Mouse (Mus musculus) midbrain, embryonic 11.5 days (tissue): ENCODE measurements around the gene Zfp57. TPM values are rescaled to one million over a fixed set of nuclear protein-coding genes. Genes with fewer than 3 reads are reported as not detected.
"Not testable (repeated sequence)": the region's sequence is repeated elsewhere in the genome, so short reads cannot be mapped to it uniquely, and the experiment has no call there.

Experiments used
- ATAC-seq: fragments of 200-750 bp; cut with Nextera tagmentation; 2 replicates; pipeline ENCODE4 v1.8.0; 2017; ENCODE audit warnings: moderate TSS enrichment, moderate library complexity; ENCODE audit not compliant: low FRiP score
- DNase-seq: peaks from one replicate; pipeline ENCODE4 v3.0.0; 2015; ENCODE audit warnings: low spot score; ENCODE audit errors: missing footprints
- H3K27ac ChIP-seq: fragments of 300-500 bp; sonication (generic); 2 replicates; pipeline ENCODE4 v1.5.1; 2014; ENCODE audit warnings: low read depth, low read length
- H3K27me3 ChIP-seq: fragments of 300-500 bp; sonication (generic); 2 replicates; pipeline ENCODE4 v1.6.1; 2014; ENCODE audit warnings: mild to moderate bottlenecking, low read length, moderate library complexity, mixed read lengths; ENCODE audit not compliant: control insufficient read depth, insufficient read depth
- H3K36me3 ChIP-seq: fragments of 300-500 bp; sonication (generic); 2 replicates; pipeline ENCODE4 v1.6.1; 2014; ENCODE audit warnings: mild to moderate bottlenecking, low read length, moderate library complexity, mixed read lengths; ENCODE audit not compliant: control insufficient read depth, insufficient read depth
- H3K4me1 ChIP-seq: fragments of 300-500 bp; sonication (generic); 2 replicates; pipeline ENCODE4 v1.6.1; 2014; ENCODE audit warnings: low read length; ENCODE audit not compliant: control insufficient read depth, insufficient read depth
- H3K4me2 ChIP-seq: fragments of 300-500 bp; sonication (generic); 2 replicates; pipeline ENCODE4 v1.6.1; 2014; ENCODE audit warnings: mild to moderate bottlenecking, moderate library complexity
- H3K4me3 ChIP-seq: fragments of 300-500 bp; sonication (generic); 2 replicates; pipeline ENCODE4 v1.5.1; 2014; ENCODE audit warnings: low read depth, low read length
- H3K9ac ChIP-seq: fragments of 300-500 bp; sonication (generic); 2 replicates; pipeline ENCODE4 v1.6.1; 2014; ENCODE audit warnings: low read length
- H3K9me3 ChIP-seq: fragments of 300-500 bp; sonication (generic); 2 replicates; pipeline ENCODE4 v1.6.1; 2016; ENCODE audit warnings: low read length; ENCODE audit not compliant: control insufficient read depth
- WGBS: fragments of 180-500 bp; shearing (Covaris S2); extraction: QIAGEN DNeasy Blood & Tissue Kit; methylation state at CpG from one replicate; pipeline ENCODE4 v1.1.7; 2014; 5-methylcytosine and 5-hydroxymethylcytosine counted together
- polyA plus RNA-seq: library from polyadenylated mRNA; unstranded; fragments of >200 nt; fragmentation: Nextera tagmentation; extraction: Ambion mirVana; gene quantifications from 2 replicates; pipeline ENCODE4 v1.2.1, GENCODE M21; 2014

The Zfp57 gene
- polyA plus RNA-seq, 1 experiment from 2014 or later, result 89.9 TPM

- Histone ChIP-seq H3K27ac (no peak overlapping the region), H3K4me1 (no peaks in the 10 kb centered on the region), H3K36me3 (no peaks in the 10 kb centered on the region), H3K9ac (no peak overlapping the region), H3K4me2 (no peak overlapping the region), H3K27me3 (no peaks in the 10 kb centered on the region), H3K4me3 (no peak overlapping the region), H3K9me3 (no peaks in the 10 kb centered on the region)
- DNase-seq (no peak), ATAC-seq (no peak)
- WGBS, result 76% methylated on average over 3 of the region's 3 CpGs
Observed at GRCm38 (mm10) chr17:36972791-36973190, 28.2 kb upstream of the Zfp57 start.

DNA sequence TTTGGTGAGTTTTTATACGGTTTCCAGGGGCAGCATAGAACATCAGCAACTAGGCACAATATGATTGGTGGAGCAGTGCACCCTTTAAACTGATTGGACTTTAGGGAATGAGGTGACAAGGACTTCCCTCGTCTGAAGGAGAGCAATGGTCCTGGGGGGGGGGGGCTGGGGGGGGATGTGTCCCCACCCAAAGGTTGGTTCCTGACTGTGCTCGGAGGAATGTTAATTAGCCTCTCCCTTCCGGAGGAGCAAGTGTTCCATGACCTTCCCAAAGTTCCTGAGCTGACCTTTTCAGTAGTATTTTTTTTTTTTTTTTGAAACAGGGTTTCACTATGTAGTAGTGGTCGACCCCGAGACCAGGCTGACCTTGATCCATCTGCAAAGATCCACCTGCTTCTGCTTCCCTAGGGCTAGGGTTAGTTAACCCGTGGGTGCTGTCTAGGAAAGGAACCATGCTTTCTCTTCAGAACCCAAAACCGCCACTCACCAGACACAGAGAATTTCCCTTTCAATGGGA lies 27.6 kb upstream of the Zfp57 start:
- ATAC-seq (no peak), DNase-seq (no peak)
- Histone ChIP-seq H3K4me1 (no peaks in the 10 kb centered on the region), H3K27ac (no peak overlapping the region), H3K36me3 (no peaks in the 10 kb centered on the region), H3K9me3 (no peaks in the 10 kb centered on the region), H3K27me3 (no peaks in the 10 kb centered on the region), H3K4me3 (no peak overlapping the region), H3K4me2 (no peak overlapping the region), H3K9ac (no peak overlapping the region)
- WGBS, result 82% methylated on average over 8 of the region's 8 CpGs

DNA sequence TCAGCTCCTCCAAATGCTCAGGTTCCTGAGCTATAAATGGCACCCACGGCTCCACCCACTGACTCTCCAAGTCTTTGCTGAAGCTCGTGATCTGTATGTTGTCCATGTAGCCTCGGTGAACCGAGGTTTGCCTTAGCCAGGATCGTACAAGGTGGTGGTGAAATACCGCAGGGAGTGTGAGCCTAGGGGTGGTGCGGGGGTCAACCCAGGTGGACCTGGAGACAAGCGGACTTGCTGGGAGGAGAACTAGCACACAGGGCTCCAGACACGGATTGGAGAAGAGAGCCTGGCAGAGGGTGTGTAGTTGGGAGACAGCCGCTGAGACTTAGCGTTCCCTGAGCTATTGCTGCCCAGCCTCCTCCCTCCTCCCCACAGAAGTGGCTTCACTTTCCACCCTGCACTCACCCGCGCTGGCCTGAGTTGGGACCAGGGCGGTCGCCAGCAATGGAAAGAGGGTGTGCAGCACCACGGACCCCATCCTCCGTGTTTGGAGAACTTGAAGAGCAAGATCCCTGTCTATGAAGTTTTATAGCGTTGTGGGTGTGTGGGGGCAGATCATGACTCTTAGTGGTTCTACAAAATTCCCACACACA lies 19.6 kb upstream of the Zfp57 start, which contains the start of gene 2410137M14Rik:
Gene 2410137M14Rik (minus strand): TSS at position 17 of the 593 bp plus-strand sequence.
- Histone ChIP-seq H3K9ac (no peak within 1 kb of the TSS), H3K4me2 (peak within 1 kb of the TSS; percentile 2; the same call in 1 of the 2 replicates), H3K36me3 (no peaks in the 10 kb centered on the region), H3K27ac (no peak within 1 kb of the TSS), H3K4me1 (peaks cover 10% of the 10 kb centered on the region), H3K27me3 (no peaks in the 10 kb centered on the region), H3K9me3 (no peaks in the 10 kb centered on the region), H3K4me3 (no peak within 1 kb of the TSS)
- ATAC-seq (no peak), DNase-seq (peak; percentile 81)
- WGBS, result 14% methylated on average over 18 of the region's 18 CpGs

DNA sequence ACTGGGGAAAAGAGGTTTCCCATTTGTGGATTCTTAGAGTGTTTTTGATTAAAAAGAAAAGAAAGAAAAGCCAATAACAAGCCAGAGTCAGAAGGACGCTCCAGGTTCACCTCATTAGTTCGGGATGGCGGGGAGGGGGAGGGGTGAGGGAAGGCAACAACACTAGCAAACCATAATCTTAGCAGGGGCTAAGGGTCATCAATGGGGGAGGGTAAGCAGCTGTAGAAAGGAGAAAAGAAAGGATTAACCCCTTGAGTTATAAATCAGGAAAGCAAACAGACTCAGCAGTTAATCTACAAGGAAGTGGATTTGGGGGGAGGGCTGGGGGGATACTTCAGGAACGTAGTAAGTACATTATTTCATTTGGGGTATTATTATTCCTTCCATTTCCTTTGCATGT lies 19.1 kb upstream of the Zfp57 start:
- Histone ChIP-seq H3K4me2 (peak overlapping the region; percentile 2; the same call in 1 of the 2 replicates), H3K27ac (no peak overlapping the region), H3K4me3 (no peak overlapping the region), H3K36me3 (no peaks in the 10 kb centered on the region), H3K4me1 (peaks cover 10% of the 10 kb centered on the region), H3K9ac (no peak overlapping the region), H3K9me3 (no peaks in the 10 kb centered on the region), H3K27me3 (no peaks in the 10 kb centered on the region)
- ATAC-seq (peak; percentile 38; the same call in 1 of the 2 replicates), DNase-seq (peak; percentile 87)
- 5% methylated on average over 4 of the region's 4 CpGs for WGBS

- 24% methylated on average over 5 of the region's 5 CpGs for WGBS
- no peak overlapping the region for H3K27ac ChIP-seq
- peaks cover 10% of the 10 kb centered on the region for H3K4me1 ChIP-seq
- ATAC-seq (peak; percentile 19; the same call in 1 of the 2 replicates), DNase-seq (peak; percentile 78)
- peaks cover 2% of the 10 kb centered on the region; the same call in 1 of the 2 replicates for H3K27me3 ChIP-seq
- no peak overlapping the region for H3K4me3 ChIP-seq
- no peaks in the 10 kb centered on the region for H3K36me3 ChIP-seq
- no peak overlapping the region for H3K9ac ChIP-seq
- H3K4me2 ChIP-seq, result no peak overlapping the region
- H3K9me3 ChIP-seq, result no peaks in the 10 kb centered on the region
Observed at GRCm38 (mm10) chr17:36982253-36983155, 18.5 kb upstream of the Zfp57 start.

DNA sequence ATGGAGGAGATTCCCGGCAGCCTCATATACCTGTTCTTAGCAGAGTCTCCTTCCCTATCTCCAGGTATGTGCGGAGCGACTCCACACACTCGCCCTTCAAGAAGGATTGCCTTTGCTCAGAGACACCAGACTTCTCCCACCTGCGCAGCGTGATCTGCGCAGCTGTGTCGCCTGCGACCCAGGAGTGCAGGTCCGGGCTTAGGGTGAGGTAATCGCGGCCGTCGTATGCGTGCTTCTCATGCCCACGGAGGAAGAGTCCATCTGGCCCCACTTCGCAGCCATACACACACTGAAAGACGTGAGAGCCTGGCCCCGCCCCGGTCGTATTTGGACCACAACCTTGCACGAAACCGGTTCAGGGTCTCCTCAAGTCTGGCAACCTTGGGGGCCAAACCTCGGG lies 12.5 kb upstream of the Zfp57 start:
- peak overlapping the region; percentile 22; the same call in 1 of the 2 replicates for H3K4me2 ChIP-seq
- no peak overlapping the region for H3K27ac ChIP-seq
- H3K27me3 ChIP-seq, result peaks cover 24% of the 10 kb centered on the region
- DNase-seq (peak; percentile 87), ATAC-seq (peak; percentile 40; the same call in 1 of the 2 replicates)
- WGBS, result 5% methylated on average over 24 of the region's 24 CpGs
- no peaks in the 10 kb centered on the region for H3K36me3 ChIP-seq
- no peaks in the 10 kb centered on the region for H3K9me3 ChIP-seq
- H3K9ac ChIP-seq, result no peak overlapping the region
- H3K4me3 ChIP-seq, result no peak overlapping the region
- no peaks in the 10 kb centered on the region for H3K4me1 ChIP-seq

DNA sequence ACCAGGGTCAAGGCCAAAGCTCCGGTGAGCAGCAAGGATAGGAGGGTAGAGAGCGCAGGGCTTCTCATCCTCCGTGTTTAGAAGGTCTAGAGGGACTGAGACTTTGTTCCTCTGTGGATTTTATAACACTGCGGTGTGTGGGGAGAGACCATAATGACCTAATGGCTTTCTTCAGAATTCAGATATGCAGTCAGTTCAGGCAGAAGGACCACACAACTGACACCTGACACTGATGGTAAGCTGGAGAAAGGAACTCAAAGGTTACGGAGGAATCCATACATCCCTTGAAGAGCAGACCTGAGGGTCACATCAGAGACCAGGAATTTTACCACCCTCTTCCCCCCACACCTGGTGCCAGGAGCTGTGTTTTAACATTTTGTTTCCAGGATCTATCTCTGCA lies 11.5 kb upstream of the Zfp57 start, which contains the start of gene H2-M5:
Gene H2-M5 (minus strand): TSS at position 101 of the 400 bp plus-strand sequence.
- H3K27me3 ChIP-seq, result peaks cover 24% of the 10 kb centered on the region
- ATAC-seq, result no peak
- H3K4me2 ChIP-seq, result peak within 1 kb of the TSS; percentile 22; the same call in 1 of the 2 replicates
- H3K4me1 ChIP-seq, result no peaks in the 10 kb centered on the region
- H3K36me3 ChIP-seq, result no peaks in the 10 kb centered on the region
- WGBS, result 27% methylated on average over 5 of the region's 5 CpGs
- peak; percentile 69 for DNase-seq
- no peak within 1 kb of the TSS for H3K27ac ChIP-seq
- no peak within 1 kb of the TSS for H3K9ac ChIP-seq
- no peak within 1 kb of the TSS for H3K4me3 ChIP-seq
- H3K9me3 ChIP-seq, result no peaks in the 10 kb centered on the region

GRCm38 (mm10) chr17:36990630-36991029 lies 10.3 kb upstream of the Zfp57 start:
- not testable (repeated sequence) for H3K36me3 ChIP-seq, H3K4me3 ChIP-seq, H3K4me2 ChIP-seq, H3K4me1 ChIP-seq, H3K9ac ChIP-seq, ATAC-seq, H3K27ac ChIP-seq, H3K9me3 ChIP-seq
- WGBS, result 87% methylated on average over 6 of the region's 6 CpGs
- peaks cover 24% of the 10 kb centered on the region for H3K27me3 ChIP-seq
- peak; percentile 6 for DNase-seq
